Mouse (Mus musculus) MEL (cell line): ENCODE data around the gene Oxtr. TPM values are rescaled to one million over a fixed set of nuclear protein-coding genes. Genes with fewer than 3 reads are reported as not detected.

Experiments
- DNase-seq: peaks from one replicate; pipeline ENCODE4 v3.0.0; 2011; ENCODE audit warnings: low read depth, low spot score
- H3K27ac ChIP-seq: 2 replicates; pipeline ENCODE4 v1.5.1; 2012; ENCODE audit warnings: low read depth, mild to moderate bottlenecking, control low read depth, low read length, moderate library complexity; ENCODE audit not compliant: control insufficient read depth
- H3K27me3 ChIP-seq, 2 experiments: fragments of 150-350 bp in 1 of 2; sonication (generic) in 1 of 2; 2 replicates each; pipeline ENCODE4 v1.6.1; 2012; ENCODE audit warnings: low read length in 2 of 2, mild to moderate bottlenecking in 2 of 2, improper control_type of control experiment in 1 of 2, moderate library complexity in 1 of 2; ENCODE audit not compliant: insufficient read depth in 2 of 2, control insufficient read depth in 1 of 2
- H3K36me3 ChIP-seq, 2 experiments: 2 replicates each; pipeline ENCODE4 v1.6.1; 2012 to 2014; ENCODE audit warnings: low read length in 2 of 2, improper control_type of control experiment in 1 of 2, inconsistent platforms in 1 of 2, mild to moderate bottlenecking in 1 of 2; ENCODE audit not compliant: insufficient read depth in 2 of 2, control insufficient read depth in 1 of 2
- H3K4me1 ChIP-seq, 2 experiments: fragments of 150-350 bp in 1 of 2; sonication (generic) in 1 of 2; 2 replicates each; pipeline ENCODE4 v1.6.1; 2012; ENCODE audit warnings: low read length in 2 of 2, improper control_type of control experiment in 1 of 2, mild to moderate bottlenecking in 1 of 2; ENCODE audit not compliant: insufficient read depth in 2 of 2, control insufficient read depth in 1 of 2
- H3K4me3 ChIP-seq, 2 experiments: fragments of 150-350 bp in 1 of 2; sonication (generic) in 1 of 2; 2 replicates each; pipeline ENCODE4 v1.5.1; 2012; ENCODE audit warnings: low read depth in 2 of 2, low read length in 2 of 2, mild to moderate bottlenecking in 2 of 2, moderate library complexity in 2 of 2, control low read depth in 1 of 2, improper control_type of control experiment in 1 of 2; ENCODE audit not compliant: control insufficient read depth in 1 of 2, insufficient read depth in 1 of 2
- H3K79me2 ChIP-seq: 2 replicates; pipeline ENCODE4 v1.6.1; 2012; ENCODE audit warnings: mild to moderate bottlenecking, low read length, moderate library complexity; ENCODE audit not compliant: control insufficient read depth, poor library complexity, insufficient read depth
- H3K9ac ChIP-seq: 2 replicates; pipeline ENCODE4 v1.6.1; 2012; ENCODE audit warnings: low read depth, mild to moderate bottlenecking, control low read depth, low read length, moderate library complexity; ENCODE audit not compliant: control insufficient read depth, poor library complexity, severe bottlenecking
- H3K9me3 ChIP-seq: fragments of 150-350 bp; sonication (generic); replicated peaks from 2 replicates; pipeline ENCODE4 v1.6.1; 2012; ENCODE audit warnings: mild to moderate bottlenecking, low read length, improper control_type of control experiment, moderate library complexity; ENCODE audit not compliant: insufficient read depth
- BHLHE40 ChIP-seq: IDR thresholded peaks from 2 replicates; pipeline ENCODE4 v1.6.1; 2012; ENCODE audit warnings: low read depth, mild to moderate bottlenecking, inconsistent platforms, low read length, improper control_type of control experiment, borderline replicate concordance
- CHD2 ChIP-seq: IDR thresholded peaks from 2 replicates; pipeline ENCODE4 v1.6.1; 2011; ENCODE audit warnings: low read length, improper control_type of control experiment
- CTCF ChIP-seq, 3 experiments: IDR thresholded peaks in 2 of 3; conservative IDR thresholded peaks in 1 of 3; 2 replicates each; pipeline ENCODE4 v1.5.1; 2011 to 2012; ENCODE audit warnings: low read length in 3 of 3, low read depth in 2 of 3, mild to moderate bottlenecking in 2 of 3, improper control_type of control experiment in 1 of 3, inconsistent platforms in 1 of 3, mixed read lengths in 1 of 3, moderate library complexity in 1 of 3; ENCODE audit not compliant: control insufficient read depth in 1 of 3, insufficient read depth in 1 of 3, poor library complexity in 1 of 3, severe bottlenecking in 1 of 3
- E2F4 ChIP-seq: IDR thresholded peaks from 2 replicates; pipeline ENCODE4 v1.6.1; 2011; ENCODE audit warnings: low read depth, low read length, improper control_type of control experiment, borderline replicate concordance
- ELF1 ChIP-seq: IDR thresholded peaks from 2 replicates; pipeline ENCODE4 v1.6.1; 2014; ENCODE audit warnings: low read depth, mild to moderate bottlenecking, inconsistent platforms, low read length, improper control_type of control experiment, moderate library complexity
- EP300 ChIP-seq, 2 experiments: IDR thresholded peaks; 2 replicates each; pipeline ENCODE4 v1.6.1; 2011; ENCODE audit warnings: improper control_type of control experiment in 2 of 2, low read length in 2 of 2, low read depth in 1 of 2, mild to moderate bottlenecking in 1 of 2
- ETS1 ChIP-seq: IDR thresholded peaks from 2 replicates; pipeline ENCODE4 v1.6.1; 2012; ENCODE audit warnings: low read depth, mild to moderate bottlenecking, inconsistent platforms, low read length, improper control_type of control experiment, moderate library complexity
- HCFC1 ChIP-seq: IDR thresholded peaks from 2 replicates; pipeline ENCODE4 v1.6.1; 2012; ENCODE audit warnings: low read depth, mild to moderate bottlenecking, inconsistent platforms, low read length, improper control_type of control experiment, moderate library complexity
- JUND ChIP-seq: IDR thresholded peaks from 2 replicates; pipeline ENCODE4 v1.6.1; 2011; ENCODE audit warnings: low read depth, mild to moderate bottlenecking, improper control_type of control experiment, low read length
- KAT2A ChIP-seq: conservative IDR thresholded peaks from 2 replicates; pipeline ENCODE4 v1.6.1; 2012; ENCODE audit warnings: low read depth, low read length, improper control_type of control experiment, inconsistent platforms
- MAFK ChIP-seq: IDR thresholded peaks from 2 replicates; pipeline ENCODE4 v1.6.1; 2011; ENCODE audit warnings: low read depth, mild to moderate bottlenecking, low read length, improper control_type of control experiment, borderline replicate concordance
- MXI1 ChIP-seq: IDR thresholded peaks from 2 replicates; pipeline ENCODE4 v1.6.1; 2011; ENCODE audit warnings: mild to moderate bottlenecking, low read depth, low read length, improper control_type of control experiment
- NRF1 ChIP-seq: IDR thresholded peaks from 2 replicates; pipeline ENCODE4 v1.6.1; 2014; ENCODE audit warnings: low read depth, mild to moderate bottlenecking, inconsistent platforms, low read length, improper control_type of control experiment, moderate library complexity; ENCODE audit not compliant: poor library complexity, insufficient read depth, severe bottlenecking
- POLR2A ChIP-seq, 2 experiments: IDR thresholded peaks; 2 replicates each; pipeline ENCODE4 v1.6.1; 2011 to 2012; ENCODE audit warnings: low read length in 2 of 2, mild to moderate bottlenecking in 2 of 2, control low read depth in 1 of 2, improper control_type of control experiment in 1 of 2, low read depth in 1 of 2, moderate library complexity in 1 of 2; ENCODE audit not compliant: control insufficient read depth in 1 of 2, insufficient read depth in 1 of 2, poor library complexity in 1 of 2
- POLR2AphosphoS2 ChIP-seq: IDR thresholded peaks from 2 replicates; pipeline ENCODE4 v1.6.1; 2011; ENCODE audit warnings: low read length, improper control_type of control experiment
- POLR2AphosphoS5 ChIP-seq: IDR thresholded peaks from 2 replicates; pipeline ENCODE4 v1.6.1; 2012; ENCODE audit warnings: low read depth, borderline replicate concordance, mild to moderate bottlenecking, inconsistent platforms, low read length, moderate library complexity, mixed read lengths
- RCOR1 ChIP-seq: IDR thresholded peaks from 2 replicates; pipeline ENCODE4 v1.6.1; 2012; ENCODE audit warnings: low read depth, mild to moderate bottlenecking, inconsistent platforms, low read length, improper control_type of control experiment
- SIN3A ChIP-seq: IDR thresholded peaks from 2 replicates; pipeline ENCODE4 v1.6.1; 2012; ENCODE audit warnings: low read length, improper control_type of control experiment, inconsistent platforms
- TAL1 ChIP-seq: IDR thresholded peaks from 2 replicates; pipeline ENCODE4 v1.6.1; 2012; ENCODE audit warnings: mild to moderate bottlenecking, inconsistent platforms, low read length, moderate library complexity, mixed read lengths
- TBP ChIP-seq: IDR thresholded peaks from 2 replicates; pipeline ENCODE4 v1.8.0; 2011; ENCODE audit warnings: low read depth, low read length, improper control_type of control experiment
- TCF12 ChIP-seq: IDR thresholded peaks from 2 replicates; pipeline ENCODE4 v1.6.1; 2014; ENCODE audit warnings: low read depth, mild to moderate bottlenecking, inconsistent platforms, low read length, improper control_type of control experiment, moderate library complexity
- USF1 ChIP-seq: IDR thresholded peaks from 2 replicates; pipeline ENCODE4 v1.6.1; 2014; ENCODE audit warnings: low read depth, mild to moderate bottlenecking, inconsistent platforms, low read length, improper control_type of control experiment, moderate library complexity
- ZC3H11A ChIP-seq: IDR thresholded peaks from 2 replicates; pipeline ENCODE4 v1.6.1; 2012; ENCODE audit warnings: low read depth, mild to moderate bottlenecking, inconsistent platforms, low read length, improper control_type of control experiment
- ZKSCAN1 ChIP-seq: IDR thresholded peaks from 2 replicates; pipeline ENCODE4 v1.6.1; 2012; ENCODE audit warnings: low read depth, mild to moderate bottlenecking, inconsistent platforms, low read length, improper control_type of control experiment, moderate library complexity
- ZMIZ1 ChIP-seq: IDR thresholded peaks from 2 replicates; pipeline ENCODE4 v1.6.1; 2012; ENCODE audit warnings: low read depth, mild to moderate bottlenecking, inconsistent platforms, low read length, improper control_type of control experiment, moderate library complexity
- polyA plus RNA-seq, 2 experiments: library from polyadenylated mRNA; stranded (reverse) in 1 of 2; unstranded in 1 of 2; fragments of >175 nt in 1 of 2; fragments of >200 nt in 1 of 2; gene quantifications; 2 replicates each; pipeline versions ENCODE4 v1.2.1 to v1.2.4; 2012; ENCODE audit warnings: low replicate concordance in 2 of 2, low read depth in 1 of 2; ENCODE audit not compliant: insufficient read length in 2 of 2, insufficient read depth in 1 of 2, missing spikeins in 1 of 2
- total RNA-seq: library from RNA; depleted of rRNA; stranded (reverse); fragments of 300-350 nt; gene quantifications from 2 replicates; pipeline ENCODE4 v1.2.3, GENCODE M21; 2012

Oxtr gene
- total and polyA plus RNA-seq, 3 experiments: 0.03 TPM; not detected in 2

DNA sequence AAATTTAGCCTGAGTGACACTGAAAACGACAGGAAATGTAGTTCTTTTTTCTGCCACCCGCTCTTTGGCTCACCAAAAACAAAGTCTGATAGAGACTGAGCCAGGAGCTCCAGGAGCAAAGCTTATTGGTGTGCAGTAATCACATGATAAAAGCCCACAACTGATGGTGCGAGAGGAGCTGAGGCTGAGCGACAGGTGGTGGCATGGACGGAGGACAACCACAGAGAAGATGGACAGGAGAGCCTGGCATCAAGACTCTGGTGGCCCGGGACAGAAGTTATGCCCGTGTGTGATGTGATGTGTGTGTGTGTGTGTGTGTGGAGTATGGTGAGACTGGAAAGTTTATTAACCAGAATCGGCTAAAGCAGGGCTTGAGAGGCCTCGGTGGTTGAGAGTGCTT, 3.6 kb upstream of the Oxtr start:
- no peak overlapping the region for H3K27ac ChIP-seq
- DNase-seq: no peak
- no peaks in the 10 kb centered on the region for H3K4me1 ChIP-seq
- H3K9ac ChIP-seq: no peak overlapping the region
- no peak overlapping the region for H3K4me3 ChIP-seq
- H3K9me3 ChIP-seq: no peaks in the 10 kb centered on the region
- no peaks in the 10 kb centered on the region for H3K27me3 ChIP-seq
- no peaks in the 10 kb centered on the region for H3K36me3 ChIP-seq
- no peaks in the 10 kb centered on the region for H3K79me2 ChIP-seq
- TF ChIP-seq POLR2AphosphoS2 (no peak), POLR2A (IDR thresholded peaks at IDR 0.05; ENCODE audit: control insufficient read depth in 1 of 2, insufficient read depth in 1 of 2, low read depth in 1 of 2, low read length in 2 of 2, poor library complexity in 1 of 2) (no peak), ZKSCAN1 (no peak), TBP (no peak), TAL1 (no peak), KAT2A (no peak), CHD2 (no peak), HCFC1 (no peak), JUND (no peak), ETS1 (no peak), RCOR1 (no peak), E2F4 (no peak), ZC3H11A (no peak), ZMIZ1 (no peak), BHLHE40 (no peak), SIN3A (no peak), CTCF (IDR thresholded peaks at IDR 0.05 in 2 of 3, conservative IDR thresholded peaks at IDR 0.05 in 1 of 3; ENCODE audit: control insufficient read depth in 1 of 3, insufficient read depth in 1 of 3, low read depth in 2 of 3, low read length in 3 of 3, poor library complexity in 1 of 3, severe bottlenecking in 1 of 3) (no peak), NRF1 (no peak), TCF12 (no peak), USF1 (no peak)

DNA sequence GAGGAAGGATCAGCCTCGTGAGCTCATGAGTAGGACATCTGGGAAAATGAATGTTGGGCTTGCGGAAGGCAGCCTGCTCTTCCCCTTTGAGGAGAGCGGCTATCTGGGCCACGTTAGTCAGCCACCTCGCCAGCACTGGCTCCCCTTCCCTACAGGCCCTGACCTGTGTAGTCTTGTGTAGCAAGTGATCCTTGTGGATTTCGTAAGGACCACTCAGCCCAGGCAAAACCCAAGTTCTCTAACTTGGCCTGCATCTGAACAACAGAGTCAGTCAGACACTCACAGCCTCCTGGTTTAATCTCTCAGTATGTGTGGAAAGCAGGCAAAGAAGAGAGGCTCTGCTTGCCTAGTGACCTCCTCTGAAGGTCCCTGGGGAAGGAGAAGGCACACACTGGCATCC, 2.9 kb upstream of the Oxtr start:
- TF ChIP-seq POLR2AphosphoS2 (no peak), MXI1 (no peak), BHLHE40 (no peak), ZKSCAN1 (no peak), TBP (no peak), NRF1 (no peak), E2F4 (no peak), EP300 (IDR thresholded peaks at IDR 0.05; ENCODE audit: low read depth in 1 of 2, low read length in 2 of 2) (no peak), ELF1 (no peak), CHD2 (no peak), POLR2AphosphoS5 (no peak), ZMIZ1 (no peak), POLR2A (IDR thresholded peaks at IDR 0.05; ENCODE audit: control insufficient read depth in 1 of 2, insufficient read depth in 1 of 2, low read depth in 1 of 2, low read length in 2 of 2, poor library complexity in 1 of 2) (no peak), MAFK (no peak)
- no peaks in the 10 kb centered on the region for H3K27me3 ChIP-seq
- H3K79me2 ChIP-seq: no peaks in the 10 kb centered on the region
- no peak overlapping the region for H3K27ac ChIP-seq
- H3K36me3 ChIP-seq: no peaks in the 10 kb centered on the region
- H3K9me3 ChIP-seq: no peaks in the 10 kb centered on the region
- no peak overlapping the region for H3K4me3 ChIP-seq
- no peaks in the 10 kb centered on the region for H3K4me1 ChIP-seq
- no peak for DNase-seq
- no peak overlapping the region for H3K9ac ChIP-seq
